In genomic region chr19:31099369-31099768, GRCm38 (mm10) we compare ENCODE assay signal across 24 mouse cellular contexts.
"Had no signal": no experiment of that assay in that cellular context is flagged by ENCODE, and none has a peak within 500 bp of the region (broad histone marks: within the 10 kb centered on the region; RNA-seq: fewer than 3 reads in every experiment).

No protein-coding gene starts in this region.

- H3K9me3 ChIP-seq: heart, embryonic 13.5 days; heart, embryonic 15.5 days; hindbrain, embryonic 13.5 days; hindbrain, embryonic 15.5 days; limb, embryonic 13.5 days; limb, embryonic 15.5 days had no signal

- H3K4me3 ChIP-seq: gastrocnemius, adult 2 months; heart, adult 2 months; heart, embryonic 13.5 days; heart, embryonic 15.5 days; hindbrain, embryonic 13.5 days; hindbrain, embryonic 15.5 days; limb, embryonic 13.5 days; limb, embryonic 15.5 days had no signal

- H3K4me1 ChIP-seq: heart, embryonic 15.5 days; hindbrain, embryonic 13.5 days; hindbrain, embryonic 15.5 days; limb, embryonic 15.5 days had no signal

- ATAC-seq: forebrain, embryonic 16.5 days; hindbrain, postnatal 0 days; intestine, embryonic 16.5 days had no signal

- DNase-seq: gastrocnemius, adult 2 months; gastrocnemius, postnatal 10 days; gastrocnemius, postnatal 25 days; heart, adult 11 months; heart, adult 2 months; heart, postnatal 14 days; heart, postnatal 36 days; kidney, adult 11 months; kidney, adult 8-10 months; kidney, postnatal 14 days; layer of hippocampus, adult 9-11 months; layer of hippocampus, postnatal 36 days; left cerebral cortex, postnatal 4 days had no signal

- H3K27me3 ChIP-seq: heart, embryonic 13.5 days; heart, embryonic 15.5 days; hindbrain, embryonic 13.5 days; hindbrain, embryonic 15.5 days; limb, embryonic 13.5 days; limb, embryonic 15.5 days had no signal

- H3K9ac ChIP-seq: heart, embryonic 13.5 days; heart, embryonic 15.5 days; hindbrain, embryonic 13.5 days; hindbrain, embryonic 15.5 days; limb, embryonic 13.5 days; limb, embryonic 15.5 days had no signal

- H3K36me3 ChIP-seq: heart, embryonic 13.5 days; heart, embryonic 15.5 days; hindbrain, embryonic 13.5 days; hindbrain, embryonic 15.5 days; limb, embryonic 13.5 days; limb, embryonic 15.5 days had no signal

- H3K27ac ChIP-seq: gastrocnemius, adult 2 months; heart, adult 2 months; heart, embryonic 13.5 days; heart, embryonic 15.5 days; hindbrain, embryonic 13.5 days; hindbrain, embryonic 15.5 days; hindbrain, postnatal 0 days; kidney, postnatal 0 days; limb, embryonic 13.5 days; limb, embryonic 15.5 days had no signal

- H3K4me2 ChIP-seq: heart, embryonic 11.5 days; heart, embryonic 13.5 days; heart, embryonic 15.5 days; hindbrain, embryonic 13.5 days; hindbrain, embryonic 15.5 days; limb, embryonic 13.5 days; limb, embryonic 15.5 days had no signal
